Mouse (Mus musculus): Measurements from ENCODE around the gene Vps8.

Vps8 gene

DNA sequence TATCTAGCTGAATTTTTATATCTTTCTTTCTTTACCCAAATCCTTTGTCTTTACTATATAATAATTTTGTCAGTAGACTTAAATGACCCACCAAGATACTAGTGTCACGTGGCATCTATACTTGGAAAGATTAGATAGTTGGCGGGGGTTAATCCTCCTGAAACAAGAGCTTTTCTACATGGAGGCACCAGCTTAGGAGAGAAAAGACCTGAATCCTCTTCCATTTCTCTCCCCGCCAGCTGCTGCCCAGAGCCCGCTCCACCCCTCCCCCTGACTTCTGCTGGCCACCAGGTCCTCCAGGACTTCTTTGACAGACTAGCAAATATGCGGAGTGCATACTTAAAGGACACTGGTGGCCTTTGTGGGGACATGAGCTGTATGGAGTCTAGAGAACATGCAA lies 124.5 kb downstream of the Vps8 start:
- in situ Hi-C loops (cut with MboI, MseI) = no loop called here

DNA sequence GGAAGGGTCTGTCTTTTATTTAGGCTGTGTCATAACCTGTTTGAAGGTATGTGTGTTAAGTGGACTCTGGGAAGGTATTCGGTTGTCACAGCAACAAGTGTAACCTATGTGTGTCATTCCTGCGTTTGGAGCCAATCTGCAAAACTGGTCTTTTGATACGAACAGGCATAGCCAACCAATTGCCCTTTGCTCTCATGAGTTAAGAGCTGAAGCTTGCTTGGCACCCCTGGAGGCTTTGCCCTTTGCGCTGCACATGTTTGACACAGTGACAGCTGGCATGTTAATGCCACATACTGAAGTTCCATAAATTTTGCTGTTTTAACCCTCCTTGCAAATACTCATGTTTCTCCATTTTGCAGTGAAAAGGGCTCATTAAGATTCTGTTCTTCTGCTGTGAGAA lies 126.8 kb downstream of the Vps8 start:
- in situ Hi-C loops (cut with MboI, MseI) = no loop called here

DNA sequence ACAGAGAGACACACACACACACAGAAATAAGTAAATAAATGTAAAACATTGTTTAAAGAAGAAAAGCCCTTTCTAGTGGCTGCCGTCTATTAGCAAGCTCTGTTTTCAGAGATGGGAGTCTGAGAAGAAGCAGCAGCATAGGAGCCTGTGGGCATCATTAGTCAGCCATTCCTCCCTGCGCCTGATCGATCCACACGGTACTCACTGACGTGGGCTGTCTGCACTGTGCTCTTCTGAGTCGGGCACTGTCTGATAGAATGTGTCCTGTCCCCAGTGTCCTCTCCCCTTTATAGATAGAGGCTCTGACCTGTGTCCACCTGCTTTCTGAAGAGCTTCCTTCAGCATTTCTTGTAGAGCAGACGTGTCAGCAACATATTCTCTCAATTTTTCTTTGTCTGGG lies 127.5 kb downstream of the Vps8 start:
- in situ Hi-C loops (cut with MboI, MseI) = no loop called here

DNA sequence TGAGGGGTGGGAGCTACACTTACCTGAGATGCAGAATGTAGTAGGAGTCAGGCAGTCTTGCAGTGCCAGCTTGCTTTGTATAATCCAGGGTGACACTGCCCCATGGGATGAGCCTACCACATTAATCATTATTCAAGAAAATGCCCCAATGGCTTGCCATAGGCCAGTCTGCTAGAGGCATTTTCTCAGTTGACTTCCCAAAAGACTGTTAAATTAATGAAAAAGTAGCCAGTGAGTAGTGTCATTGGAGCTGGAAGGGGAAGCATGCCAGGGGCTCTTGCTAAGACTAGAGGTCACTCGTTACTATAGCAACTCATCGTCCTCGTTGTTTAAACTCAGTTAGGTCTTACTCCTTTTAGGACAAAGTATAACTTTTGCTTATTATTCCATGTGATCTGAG lies 130.6 kb downstream of the Vps8 start:
- in situ Hi-C loops (cut with MboI, MseI) = no loop called here

DNA sequence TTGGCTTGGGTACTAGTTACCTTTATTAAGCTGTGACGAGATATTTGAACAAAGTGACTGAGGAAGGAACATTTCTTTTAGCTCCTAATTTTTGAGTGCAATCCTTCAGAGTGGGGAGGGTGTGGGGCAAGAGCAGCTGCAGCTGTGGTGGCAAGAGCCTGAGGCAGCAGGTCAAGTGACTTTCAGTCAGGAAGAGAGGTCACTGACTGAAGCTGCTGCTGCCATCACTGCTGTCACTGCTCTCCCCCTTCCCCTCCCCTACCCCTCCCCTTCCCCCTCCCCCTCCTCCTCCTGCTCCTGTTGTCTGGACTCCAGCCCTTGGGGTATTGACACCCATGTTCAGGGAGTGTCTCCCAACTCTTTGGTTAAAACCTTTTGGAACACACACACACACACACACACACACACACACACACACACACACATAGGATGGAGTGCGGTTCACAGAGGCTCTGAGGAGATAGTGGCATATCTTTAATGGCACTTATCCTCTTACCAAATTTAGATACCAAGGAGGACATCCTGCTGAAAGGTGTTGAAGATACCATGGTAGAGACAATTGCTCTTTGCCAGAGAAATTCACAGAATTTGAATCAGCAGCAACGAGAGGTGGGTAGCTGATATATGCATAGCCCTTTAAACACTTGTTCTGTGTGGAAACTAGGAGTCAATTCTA lies 139.8 kb downstream of the Vps8 start:
- in situ Hi-C loops (cut with MboI, MseI) = no loop called here

DNA sequence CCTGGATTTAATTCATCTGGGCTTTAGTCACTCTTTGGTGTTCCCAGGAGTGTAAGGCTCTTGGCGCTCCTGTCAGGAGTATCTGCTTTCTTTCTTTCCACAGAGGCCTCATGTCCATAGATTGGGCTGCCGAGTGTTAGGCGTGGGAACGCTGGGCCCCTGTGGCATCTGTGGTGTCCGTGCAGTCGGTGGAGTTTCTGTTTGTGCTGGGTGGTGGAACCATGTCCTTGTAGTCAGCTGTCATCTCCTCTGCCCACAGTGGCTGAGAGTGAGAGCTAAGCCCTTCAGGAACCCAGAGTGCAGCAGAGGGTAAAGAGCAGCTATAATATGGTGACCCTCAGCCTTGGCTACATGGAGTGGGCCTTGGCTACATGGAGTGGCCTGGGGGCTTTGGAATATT lies 140.4 kb downstream of the Vps8 start:
- in situ Hi-C loops (cut with MboI, MseI) = no loop called here

DNA sequence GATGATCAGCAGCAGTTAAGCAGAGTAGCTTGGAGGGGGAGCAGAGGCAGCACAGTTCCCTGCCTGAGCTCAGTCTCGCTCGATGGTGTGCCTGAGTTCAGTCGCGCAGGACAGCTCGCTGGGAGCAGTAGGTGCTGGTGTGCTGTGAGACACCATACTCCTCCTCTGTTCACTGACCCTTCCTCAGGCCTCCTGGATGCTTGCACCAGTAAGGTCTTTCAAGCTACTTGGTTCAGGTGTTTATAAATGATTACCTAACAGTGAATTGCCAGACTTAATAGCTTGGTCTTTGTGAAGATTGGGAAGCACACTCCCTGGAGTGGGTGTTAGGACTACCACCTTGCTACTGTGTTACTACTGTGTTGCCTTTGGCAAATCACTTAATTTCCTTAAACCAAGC lies 144.2 kb downstream of the Vps8 start:
- in situ Hi-C loops (cut with MboI, MseI) = no loop called here

DNA sequence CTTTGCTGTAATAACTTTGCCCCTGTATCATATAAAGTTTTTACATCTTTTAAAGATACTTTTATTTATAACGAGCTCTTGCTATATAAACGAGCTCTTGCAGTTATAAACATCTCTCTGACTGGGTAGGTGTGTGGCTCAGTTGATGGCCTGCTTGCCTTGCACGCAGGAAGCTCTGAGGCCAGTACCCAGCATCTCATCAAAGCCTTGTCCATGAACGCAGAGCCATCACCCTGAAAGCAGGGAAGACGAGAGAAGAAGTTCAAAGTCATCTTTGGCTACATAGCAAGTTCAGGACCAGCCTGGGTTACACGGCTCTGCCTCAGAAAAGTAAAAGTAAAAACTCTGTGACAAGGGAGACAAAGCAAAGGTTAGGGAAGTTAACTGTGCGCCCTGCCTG lies 147.0 kb downstream of the Vps8 start:
- in situ Hi-C loops (cut with MboI, MseI) = no loop called here

DNA sequence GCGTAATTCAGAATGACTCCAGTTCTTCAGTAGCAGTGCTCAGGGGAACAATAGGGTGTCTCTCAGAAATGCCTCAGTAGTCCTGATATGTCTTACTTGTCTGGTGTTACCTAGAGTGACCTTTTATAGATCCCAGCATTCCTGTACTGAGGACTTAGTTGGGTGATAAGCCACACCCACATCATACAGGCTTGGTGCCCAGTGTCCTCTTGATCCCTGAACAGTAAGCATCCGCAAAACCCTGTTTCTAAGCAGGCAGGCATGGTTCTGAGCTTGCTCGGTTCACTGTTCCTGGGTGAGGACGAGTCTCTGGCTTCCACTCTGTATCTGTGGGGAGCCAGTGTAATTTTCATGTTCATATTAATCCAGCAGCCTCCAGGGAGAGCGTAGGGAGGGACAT lies 147.9 kb downstream of the Vps8 start:
- in situ Hi-C loops (cut with MboI, MseI) = no loop called here

DNA sequence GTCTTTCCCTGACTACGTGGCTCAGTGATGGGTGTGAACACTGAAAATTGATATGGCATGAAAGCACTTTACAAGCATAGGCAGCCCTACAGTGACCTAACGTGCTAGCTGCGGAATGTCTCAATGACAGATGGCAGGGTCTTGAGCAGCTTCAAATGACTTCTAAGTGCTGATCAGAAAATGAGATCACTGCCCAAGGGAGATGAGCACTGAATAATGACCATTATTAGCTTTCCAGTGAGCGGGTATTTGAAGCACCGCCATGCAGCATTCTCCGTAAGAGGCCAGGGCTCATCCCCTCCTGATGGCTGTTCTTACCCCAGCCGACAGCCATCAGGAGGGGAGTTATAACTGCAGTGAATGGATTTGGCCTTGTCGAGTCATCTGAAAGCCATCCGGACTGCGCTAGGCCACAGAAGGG lies 153.1 kb downstream of the Vps8 start:
- in situ Hi-C loops (cut with MboI, MseI) = no loop called here

DNA sequence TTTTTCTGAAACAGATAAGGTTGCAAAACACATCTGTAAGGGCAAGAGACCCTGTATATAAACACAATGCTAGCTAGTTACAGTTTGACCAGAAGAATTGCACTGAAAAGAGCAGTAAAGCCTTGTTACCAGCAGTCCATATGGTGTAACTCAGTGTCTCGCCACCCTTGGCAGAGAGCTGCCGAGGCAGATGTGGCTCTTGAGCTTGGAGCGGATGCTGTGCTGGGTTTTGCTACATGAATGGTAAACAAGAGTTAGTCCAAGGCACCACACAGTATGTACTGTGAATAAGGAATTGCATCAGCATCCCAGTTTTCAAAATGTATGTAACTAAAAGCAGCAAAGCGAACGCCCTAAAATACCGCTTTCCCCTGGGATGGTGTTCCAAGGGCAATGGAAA lies 166.2 kb downstream of the Vps8 start:
- in situ Hi-C loops (cut with MboI, MseI) = no loop called here

DNA sequence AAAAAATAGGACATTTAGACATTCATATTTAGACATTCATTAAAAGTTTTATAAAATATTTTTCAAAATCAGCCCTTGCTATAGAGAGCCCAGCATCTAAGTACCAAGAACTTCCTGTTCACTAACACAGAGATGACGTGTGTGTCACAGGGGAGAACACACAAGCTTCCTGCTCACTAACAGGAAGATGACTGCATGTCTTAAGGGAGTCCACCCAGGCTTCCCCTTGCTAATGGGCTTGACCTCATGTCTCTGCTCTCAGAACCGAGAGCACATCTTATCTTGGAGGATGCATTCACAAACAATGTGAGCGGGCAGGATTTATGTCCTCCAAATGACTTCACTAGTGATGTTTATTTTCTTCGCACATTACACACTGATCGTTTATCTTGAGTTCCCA lies 167.9 kb downstream of the Vps8 start:
- in situ Hi-C loops (cut with MboI, MseI) = no loop called here

DNA sequence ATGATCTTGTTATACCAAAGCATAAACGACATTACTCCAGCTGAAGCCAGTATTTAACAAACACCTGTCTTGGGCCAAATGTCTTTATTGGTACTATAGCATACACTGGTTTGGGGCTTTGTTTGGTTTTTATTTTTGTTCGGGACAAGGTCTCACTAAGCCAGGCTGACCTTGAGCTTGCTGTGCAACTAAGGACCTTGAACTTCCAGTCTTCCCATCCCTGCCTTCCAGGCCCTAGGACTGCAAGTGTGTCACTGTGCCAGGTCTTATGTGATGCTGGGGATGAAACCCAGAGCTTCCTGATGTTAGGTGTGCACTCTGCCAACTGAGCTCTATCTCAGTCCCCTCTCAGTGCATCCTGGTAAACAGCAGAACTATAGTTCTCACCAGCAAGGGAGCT lies 168.6 kb downstream of the Vps8 start:
- in situ Hi-C loops (cut with MboI, MseI) = no loop called here

DNA sequence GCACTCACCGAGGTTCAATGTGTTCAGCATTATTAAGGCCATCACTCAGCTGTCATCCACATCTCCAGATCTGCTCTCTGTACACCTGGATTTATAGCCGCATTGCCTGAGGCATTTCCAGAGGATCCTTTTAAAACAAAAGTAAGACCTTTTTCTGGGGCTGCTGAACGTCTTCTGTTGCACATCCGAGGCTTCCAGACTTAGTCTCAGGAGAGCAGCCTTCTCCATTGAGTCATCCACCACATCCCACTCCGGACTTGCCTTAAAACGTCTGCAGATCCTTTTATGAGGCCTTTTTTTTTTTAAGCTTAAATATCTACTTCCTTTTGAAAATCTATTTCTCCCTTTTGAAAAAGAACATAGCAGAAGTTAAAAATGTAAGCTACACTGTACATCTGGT lies 172.6 kb downstream of the Vps8 start:
- in situ Hi-C loops (cut with MboI, MseI) = no loop called here

DNA sequence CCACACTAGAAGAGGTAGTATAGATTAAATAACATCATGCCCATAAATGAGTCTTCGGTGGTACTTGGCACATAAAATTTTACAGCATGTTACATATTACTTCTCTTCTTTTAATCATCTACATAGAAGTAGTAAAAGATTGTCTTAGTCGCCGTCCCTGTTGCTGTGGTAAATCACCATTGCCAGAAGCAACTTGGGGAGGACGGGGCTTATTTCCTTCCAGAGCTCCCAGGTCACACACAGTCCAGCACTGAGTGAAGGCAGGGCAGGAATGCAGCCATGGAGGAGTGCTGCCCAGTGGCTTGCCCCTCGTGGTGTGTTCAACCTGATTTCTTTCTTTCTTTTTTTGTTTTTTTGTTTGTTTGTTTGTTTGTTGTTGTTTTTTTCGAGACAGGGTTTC lies 181.4 kb downstream of the Vps8 start:
- in situ Hi-C loops (cut with MboI, MseI) = no loop called here

DNA sequence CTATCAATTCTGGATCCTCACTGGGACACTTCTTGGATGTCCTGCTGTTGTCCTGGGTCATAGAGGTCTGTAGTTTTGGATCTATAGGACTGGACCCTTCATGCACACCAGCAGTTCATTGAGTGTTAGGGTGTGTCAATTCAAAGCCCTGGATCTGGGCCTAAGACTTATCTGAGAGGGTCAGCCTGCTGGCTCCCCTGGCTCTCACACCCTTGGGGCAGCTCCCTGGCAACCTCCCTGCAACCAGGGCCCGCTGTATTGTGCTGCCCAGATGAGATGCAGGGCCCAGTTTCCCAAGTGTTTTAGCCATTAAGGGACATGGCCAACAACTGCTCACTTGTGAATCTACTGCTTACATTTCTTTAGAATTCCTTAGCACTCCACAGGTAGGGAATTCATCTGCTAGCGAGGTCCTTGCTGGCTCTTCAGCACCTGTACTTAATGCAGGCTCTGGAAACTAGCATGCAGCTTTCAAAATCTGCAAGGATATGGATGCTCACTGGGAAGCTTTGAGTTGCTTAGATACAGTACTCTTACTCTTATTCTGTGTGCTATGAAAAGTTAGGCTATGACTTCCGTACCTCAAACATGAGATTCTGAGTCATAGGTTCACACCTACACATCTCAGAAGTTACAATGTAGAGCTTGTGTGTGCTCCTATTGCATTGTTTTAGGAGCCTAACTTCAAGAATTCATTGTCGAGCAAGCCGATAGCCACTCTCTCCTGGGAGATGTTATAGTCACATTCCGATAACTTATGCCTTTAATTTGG lies 183.5 kb downstream of the Vps8 start:
- in situ Hi-C loops (cut with MboI, MseI) = no loop called here

DNA sequence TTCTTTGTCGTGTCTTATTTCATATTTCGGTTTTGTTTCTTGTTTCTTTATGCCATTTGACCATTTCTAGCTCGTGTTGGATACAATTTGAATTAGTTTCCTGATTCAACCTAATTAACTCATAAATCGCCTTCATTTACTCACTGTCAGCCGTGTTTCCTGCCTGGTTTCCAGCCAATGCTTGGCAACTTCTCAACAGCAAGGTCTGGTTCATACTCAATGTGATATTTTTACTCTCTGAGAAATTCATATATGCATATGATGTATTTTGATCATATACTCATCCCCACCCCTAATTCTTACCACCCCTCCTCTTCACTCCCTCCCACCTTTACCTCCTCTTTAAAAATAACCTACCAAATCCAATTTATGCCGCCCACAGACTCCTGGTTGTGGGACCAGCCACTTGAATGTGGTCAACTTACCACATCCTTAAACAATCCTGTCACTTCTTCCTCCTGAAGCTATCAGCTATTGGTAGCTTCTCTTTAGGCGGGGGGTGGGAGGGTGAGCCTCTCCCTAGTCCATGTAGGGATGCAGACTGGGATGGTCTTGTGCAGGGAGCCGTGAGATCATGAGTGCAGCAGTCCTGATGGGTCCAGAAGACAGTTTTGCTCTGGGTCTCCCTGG lies 184.2 kb downstream of the Vps8 start:
- in situ Hi-C loops (cut with MboI, MseI) = no loop called here

DNA sequence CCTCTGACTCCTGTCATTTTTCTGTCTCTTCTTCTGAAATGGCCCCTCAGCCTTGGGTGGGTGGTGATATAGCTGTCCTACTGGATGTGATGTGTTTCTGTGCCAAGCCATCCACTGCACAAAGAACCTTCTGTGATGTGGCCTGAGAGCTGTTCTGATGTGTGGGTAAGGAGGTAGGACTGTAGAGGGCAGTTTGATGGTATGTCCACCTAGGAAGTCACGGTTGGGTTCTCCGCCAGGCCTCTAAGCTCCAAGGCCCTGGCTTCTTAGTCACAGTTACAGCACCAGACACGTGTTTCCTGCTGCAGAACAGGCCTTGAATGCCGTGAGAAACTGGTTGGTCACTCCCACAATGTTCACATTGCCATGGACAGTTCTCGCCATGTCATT lies 184.7 kb downstream of the Vps8 start:
- in situ Hi-C loops (cut with MboI, MseI) = no loop called here

DNA sequence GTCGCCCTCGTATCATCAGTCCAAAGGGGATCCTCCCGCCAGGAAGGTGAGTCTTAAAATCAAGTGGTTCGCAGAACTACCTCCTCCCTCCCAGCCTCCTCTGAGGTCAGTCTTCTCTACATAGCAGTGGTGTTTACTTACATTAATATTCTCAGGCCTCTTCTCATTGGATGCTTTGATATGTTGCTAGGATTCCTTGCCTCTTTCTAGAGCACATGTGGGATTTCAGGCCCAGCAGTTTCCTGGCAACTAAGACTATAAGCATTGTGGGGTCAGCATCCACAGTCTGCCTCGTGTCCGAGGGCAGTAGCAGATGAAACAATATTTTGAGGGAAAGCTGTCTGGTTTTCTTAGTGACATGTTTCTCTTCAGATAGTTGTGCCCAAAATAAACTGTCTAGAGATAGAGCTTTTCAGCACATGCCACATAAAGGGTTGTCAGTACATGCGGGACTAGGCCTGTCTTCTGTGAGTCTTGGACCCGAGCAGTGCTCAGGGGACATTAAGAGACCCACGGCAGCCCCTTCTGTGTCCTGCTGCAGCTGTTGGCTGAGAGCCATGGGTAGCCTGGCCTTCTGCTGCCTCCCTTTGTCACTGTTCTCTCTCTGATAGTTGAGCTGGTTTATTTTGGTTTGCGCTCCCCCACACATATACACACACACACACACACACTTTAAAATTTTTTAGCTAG lies 185.4 kb downstream of the Vps8 start:
- in situ Hi-C loops (cut with MboI, MseI) = no loop called here

DNA sequence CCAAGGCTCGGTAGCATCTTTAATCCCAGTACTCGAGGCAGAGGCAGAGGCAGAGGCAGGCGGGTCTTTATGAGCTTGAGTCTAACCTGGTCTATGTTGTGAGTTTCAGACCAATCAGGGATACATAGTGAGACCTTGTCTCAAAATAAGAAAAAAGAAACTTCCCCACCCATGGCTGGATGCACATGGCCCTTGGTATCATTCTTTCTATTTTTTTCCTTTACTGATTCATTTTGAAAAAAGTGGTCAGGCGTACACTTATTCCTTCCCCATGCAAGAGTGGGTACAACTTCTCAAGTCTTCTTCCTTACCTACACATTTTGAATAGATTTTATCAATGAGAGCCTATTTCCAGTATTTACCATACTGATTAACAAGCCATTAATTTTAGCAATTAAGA lies 187.6 kb downstream of the Vps8 start:
- in situ Hi-C loops (cut with MboI, MseI) = loop anchor here (10.0 kb wide), 1 partner anchor 124 kb away; no protein-coding TSS in a partner anchor

DNA sequence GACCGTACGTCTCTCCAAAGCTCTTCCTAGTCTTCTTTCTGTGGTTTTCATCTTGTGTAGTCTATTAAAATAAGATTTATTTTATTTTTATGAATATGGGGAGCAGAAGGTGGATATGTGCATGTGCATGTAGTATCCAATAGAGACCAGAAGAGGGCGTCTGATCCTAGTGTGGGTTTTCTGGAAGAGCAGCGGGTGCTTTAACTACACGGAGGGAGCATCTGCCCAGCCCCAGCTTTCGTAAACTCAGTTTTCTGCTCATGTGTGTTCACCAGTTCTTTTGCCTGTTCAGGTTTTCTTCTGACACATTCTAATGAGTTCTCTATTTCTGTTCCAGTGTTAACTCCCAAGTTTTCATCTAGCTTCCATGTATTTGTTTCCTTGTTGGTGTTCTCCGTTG lies 192.9 kb downstream of the Vps8 start:
- in situ Hi-C loops (cut with MboI, MseI) = loop anchor here (5.0 to 10.0 kb wide), 2 partner anchors 86 to 119 kb away; no protein-coding TSS in a partner anchor

DNA sequence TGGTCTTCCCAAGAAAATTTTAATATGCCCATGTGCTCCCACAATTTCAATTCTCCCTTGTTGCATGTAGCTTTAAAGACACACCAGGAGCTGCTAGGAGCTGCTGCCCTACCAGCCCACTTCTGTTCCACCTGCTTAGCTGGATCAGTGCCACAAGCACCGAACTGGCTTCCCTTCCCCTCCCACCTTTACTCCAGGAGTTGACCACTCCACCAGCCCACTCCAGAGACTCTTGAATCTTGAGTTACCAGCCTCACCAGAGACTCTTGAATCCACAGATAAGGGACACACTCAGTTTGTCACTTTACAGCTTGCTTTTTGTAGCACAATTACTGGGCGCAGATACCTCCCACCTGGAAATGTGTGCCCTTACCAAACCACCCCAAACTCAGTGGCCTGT lies 197.7 kb downstream of the Vps8 start:
- in situ Hi-C loops (cut with MboI, MseI) = no loop called here

All from regulatory T cell (primary cell).